Mouse (Mus musculus) ES-E14 (cell line): ENCODE results near the gene Rfng. TPM values are rescaled to one million over a fixed set of nuclear protein-coding genes. Genes with fewer than 3 reads are reported as not detected.

Source experiments
- DNase-seq: peaks from one replicate; pipeline ENCODE4 v3.0.0-alpha.2; 2013; ENCODE audit warnings: low read depth, low spot score
- H3K27ac ChIP-seq: 2 replicates; pipeline ENCODE4 v1.5.1; 2012; ENCODE audit warnings: low read depth, mild to moderate bottlenecking, low read length, moderate library complexity, mixed read lengths; ENCODE audit not compliant: poor library complexity, insufficient read depth, severe bottlenecking
- H3K36me3 ChIP-seq: 2 replicates; pipeline ENCODE4 v1.6.1; 2012; ENCODE audit warnings: mild to moderate bottlenecking, low read length, moderate library complexity, mixed read lengths; ENCODE audit not compliant: control insufficient read depth, poor library complexity, insufficient read depth, severe bottlenecking
- H3K4me1 ChIP-seq, 2 experiments: fragments of 150-350 bp in 1 of 2; sonication (generic) in 1 of 2; 2 replicates each; pipeline ENCODE4 v1.6.1; 2012; ENCODE audit warnings: low read length in 2 of 2, mild to moderate bottlenecking in 1 of 2, mixed read lengths in 1 of 2; ENCODE audit not compliant: control insufficient read depth in 2 of 2, insufficient read depth in 2 of 2, poor library complexity in 1 of 2
- H3K4me3 ChIP-seq, 2 experiments: fragments of 150-350 bp in 1 of 2; sonication (generic) in 1 of 2; 2 replicates each; pipeline ENCODE4 v1.5.1; 2012; ENCODE audit warnings: low read length in 2 of 2, low read depth in 1 of 2, mild to moderate bottlenecking in 1 of 2, mixed read lengths in 1 of 2; ENCODE audit not compliant: insufficient read depth in 1 of 2, poor library complexity in 1 of 2, severe bottlenecking in 1 of 2
- H3K9ac ChIP-seq: 2 replicates; pipeline ENCODE4 v1.6.1; 2012; ENCODE audit warnings: low read depth, mild to moderate bottlenecking, low read length, mixed read lengths; ENCODE audit not compliant: poor library complexity, insufficient read depth, severe bottlenecking
- H3K9me3 ChIP-seq: fragments of 150-350 bp; sonication (generic); 2 replicates; pipeline ENCODE4 v1.6.1; 2012; ENCODE audit warnings: low read depth, mild to moderate bottlenecking, low read length; ENCODE audit not compliant: control insufficient read depth, insufficient read depth
- CHD2 ChIP-seq: IDR thresholded peaks from 2 replicates; pipeline ENCODE4 v1.6.1; 2014; ENCODE audit warnings: mild to moderate bottlenecking, low read depth, low read length, inconsistent platforms
- HCFC1 ChIP-seq: IDR thresholded peaks from 2 replicates; pipeline ENCODE4 v1.6.1; 2012; ENCODE audit warnings: low read length, inconsistent platforms, borderline replicate concordance; ENCODE audit not compliant: insufficient read depth
- MAFK ChIP-seq: IDR thresholded peaks from 2 replicates; pipeline ENCODE4 v1.6.1; 2014; ENCODE audit warnings: mild to moderate bottlenecking, low read depth, low read length, inconsistent platforms; ENCODE audit not compliant: insufficient read depth
- ZC3H11A ChIP-seq: IDR thresholded peaks from 2 replicates; pipeline ENCODE4 v1.6.1; 2012; ENCODE audit warnings: low read depth, mild to moderate bottlenecking, inconsistent platforms, low read length, borderline replicate concordance
- ZNF384 ChIP-seq: IDR thresholded peaks from 2 replicates; pipeline ENCODE4 v1.6.1; 2012; ENCODE audit warnings: low read depth, low read length, inconsistent platforms
- in situ Hi-C, 2 experiments: fragments of 600-800 bp; cut with MboI; formaldehyde crosslinking; loops; one replicate each; pipeline ENCODE4 v1.15.1; 2025; ENCODE audit warnings: low sequenced_read_pairs in 2 of 2, inconsistent platforms in 1 of 2; ENCODE audit not compliant: unreplicated experiment in 2 of 2
- total RNA-seq: library from RNA; depleted of rRNA; stranded (reverse); fragments of 300-350 nt; gene quantifications from 2 replicates; pipeline ENCODE4 v1.2.3, GENCODE M21; 2012

Rfng gene
- total RNA-seq, 1 experiment = 18.8 TPM

- DNase-seq = no peak
- in situ Hi-C loops = no loop called here
These were observed 12.6 kb upstream of the Rfng start for GRCm38 (mm10) chr11:120796614-120796946.

GRCm38 (mm10) chr11:120795756-120796613 lies 12.0 kb upstream of the Rfng start, which contains the start of gene Dus1l:
Gene Dus1l, minus strand, starts transcription at chr11:120796403.
- Histone ChIP-seq H3K4me3 (peak within 1 kb of the TSS; percentile 81 to 95), H3K4me1 (peaks cover 1 to 13% of the 10 kb centered on the region in 2 experiments; a peak in 1 of 4 replicates), H3K9ac (peak within 1 kb of the TSS; percentile 96), H3K9me3 (no peaks in the 10 kb centered on the region), H3K36me3 (peaks cover 43% of the 10 kb centered on the region), H3K27ac (0 out of 2 replicates have a peak within 1 kb of the TSS, but pooled peaks have one; percentile 24)
- DNase-seq = peak; percentile 98
- TF ChIP-seq HCFC1 = peak; percentile 92
- no peak for TF ChIP-seq MAFK
- no peak for TF ChIP-seq ZNF384
- peak; percentile 61; the same call in 1 of the 2 replicates for TF ChIP-seq CHD2
- TF ChIP-seq ZC3H11A = no peak
- in situ Hi-C loops = no loop called here

More at GRCm38 (mm10) chr11:120796614-120796946, 12.6 kb upstream of the Rfng start:
- Histone ChIP-seq H3K27ac (no peak overlapping the region), H3K4me1 (peaks cover 1 to 13% of the 10 kb centered on the region in 2 experiments; a peak in 1 of 4 replicates), H3K36me3 (peaks cover 37% of the 10 kb centered on the region), H3K4me3 (peak overlapping the region; percentile 47 to 49), H3K9me3 (no peaks in the 10 kb centered on the region), H3K9ac (peak overlapping the region; percentile 41; the same call in 1 of the 2 replicates)
- no peak for TF ChIP-seq ZNF384

GRCm38 (mm10) chr11:120792652-120793051 lies 8.6 kb upstream of the Rfng start:
- peaks cover 1 to 7% of the 10 kb centered on the region in 2 experiments; a peak in 1 of 4 replicates for H3K4me1 ChIP-seq
- in situ Hi-C loops = no loop called here
- H3K27ac ChIP-seq = peak overlapping the region; percentile 20; the same call in 1 of the 2 replicates
- TF ChIP-seq CHD2 (no peak), ZNF384 (no peak), MAFK (no peak), HCFC1 (no peak), ZC3H11A (no peak)
- H3K36me3 ChIP-seq = peaks cover 72% of the 10 kb centered on the region
- no peaks in the 10 kb centered on the region for H3K9me3 ChIP-seq
- DNase-seq = no peak
- no peak overlapping the region for H3K9ac ChIP-seq
- no peak overlapping the region for H3K4me3 ChIP-seq

GRCm38 (mm10) chr11:120789810-120790209 lies 5.8 kb upstream of the Rfng start:
- H3K9me3 ChIP-seq = no peaks in the 10 kb centered on the region
- no peak for DNase-seq
- 0 out of 4 replicates have a peak, but pooled peaks cover 0 to under 1% of the 10 kb centered on the region in 2 experiments for H3K4me1 ChIP-seq
- H3K27ac ChIP-seq = no peak overlapping the region
- TF ChIP-seq ZNF384 = no peak
- no peak for TF ChIP-seq ZC3H11A
- TF ChIP-seq HCFC1 = no peak
- no peak for TF ChIP-seq MAFK
- no peak for TF ChIP-seq CHD2
- in situ Hi-C loops = no loop called here
- H3K4me3 ChIP-seq = no peak overlapping the region
- peaks cover 83% of the 10 kb centered on the region for H3K36me3 ChIP-seq
- H3K9ac ChIP-seq = no peak overlapping the region
